Mouse (Mus musculus): ENCODE results near the gene Sik3.

DNA sequence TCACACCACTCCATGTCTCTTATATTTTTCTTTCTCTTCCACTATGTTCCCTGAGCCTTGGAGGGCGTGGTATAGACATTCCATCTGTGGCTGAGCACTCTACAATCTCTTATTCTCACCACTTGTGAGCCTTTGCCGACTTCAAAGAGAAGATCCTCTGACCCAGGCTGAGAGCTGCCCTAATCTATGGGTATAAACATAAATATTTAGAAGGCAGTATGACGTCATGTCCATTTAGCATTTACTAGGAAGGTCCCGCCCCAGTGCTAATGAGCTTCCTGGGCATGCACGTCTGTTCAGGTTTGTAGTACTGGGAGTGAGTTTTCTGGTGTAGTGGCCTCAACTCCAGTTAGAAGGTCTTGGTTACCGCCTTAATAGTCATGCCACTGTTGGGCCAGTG is 16.9 kb downstream of the Sik3 start:
- TF ChIP-seq CTCF (IDR thresholded peaks at IDR 0.05; ENCODE audit: control insufficient read depth, insufficient read depth, insufficient read length): no peak
- TF ChIP-seq FOSL1 (IDR thresholded peaks at IDR 0.05; ENCODE audit: insufficient read depth, low read length, poor library complexity, severe bottlenecking): no peak
- TF ChIP-seq USF1 (IDR thresholded peaks at IDR 0.05; ENCODE audit: low read depth): no peak
- no peak for TF ChIP-seq MYOD1 (IDR thresholded peaks at IDR 0.05; ENCODE audit: control insufficient read depth, insufficient read length, low read depth)
- TF ChIP-seq CEBPB (IDR thresholded peaks at IDR 0.05; ENCODE audit: low read depth): no peak
- TF ChIP-seq MYOG (IDR thresholded peaks at IDR 0.05; ENCODE audit: control insufficient read depth, extremely low read depth, insufficient read length): no peak
- TF ChIP-seq MAX (IDR thresholded peaks at IDR 0.05): no peak
